Mouse (Mus musculus) monocyte, adult 5-6 weeks (primary cell): ENCODE measurements around the gene Fzr1. TPM values are rescaled to one million over a fixed set of nuclear protein-coding genes. Genes with fewer than 3 reads are reported as not detected.
A peak's percentile ranks its signal among the peaks of the same experiment; 100 is the strongest.

Source experiments
- ATAC-seq: fragments of 153-309, 156-312 bp; replicated peaks from 2 replicates; pipeline ENCODE4 v1.8.0; 2017; ENCODE audit warnings: mild to moderate bottlenecking; ENCODE audit not compliant: low TSS enrichment, insufficient number of reproducible peaks, severe bottlenecking, poor library complexity, low FRiP score
- total RNA-seq: library from RNA; stranded (forward); fragments of 200-1000, 200-491, 200-594 nt; gene quantifications from 3 replicates; pipeline ENCODE4 v1.2.3, GENCODE M21; 2017

Gene Fzr1
- total RNA-seq = 8.2 to 12.9 TPM (median 11.7 TPM) in 3 replicates

DNA sequence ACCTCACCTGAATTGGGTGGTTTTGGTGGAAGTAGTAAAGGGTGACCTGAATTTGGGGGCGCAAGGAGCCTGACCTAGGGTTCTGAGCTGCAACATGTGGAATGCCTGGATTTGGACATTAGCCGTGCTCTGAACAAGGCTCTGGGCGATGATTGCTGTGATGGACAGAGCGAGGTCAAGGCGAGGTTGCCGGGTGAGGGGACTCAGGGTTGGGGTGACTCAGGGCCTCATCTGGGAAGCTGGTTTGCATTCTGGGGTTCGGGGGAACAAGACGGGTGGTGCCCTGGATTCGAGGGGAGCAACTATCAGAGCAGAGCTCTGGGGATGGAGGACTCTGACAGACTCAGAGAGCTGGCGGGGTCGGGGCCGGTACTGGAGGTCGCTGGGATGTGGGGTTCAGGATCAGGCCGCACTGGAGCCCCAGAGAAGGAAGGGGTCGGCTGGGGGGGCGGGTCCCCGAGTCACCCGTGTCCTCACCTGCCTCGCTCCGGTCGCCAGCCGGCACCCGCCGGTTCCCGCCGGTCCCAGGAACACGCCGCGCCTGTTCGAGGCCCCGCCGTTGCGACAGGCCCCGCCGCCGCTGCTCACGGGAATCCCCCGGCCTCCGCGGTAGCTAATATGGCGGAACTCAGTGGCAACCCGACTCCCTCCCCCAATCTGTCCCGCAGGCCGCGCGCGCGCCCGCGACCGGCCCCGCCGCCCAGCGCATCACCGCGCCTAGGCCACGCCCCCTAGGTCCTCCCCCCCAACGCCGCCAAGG is at the start of gene Fzr1:
Gene Fzr1 (minus strand): TSS at position 724 of the 760 bp plus-strand sequence.
- peak; percentile 6; the same call in 1 of the 2 replicates for ATAC-seq

DNA sequence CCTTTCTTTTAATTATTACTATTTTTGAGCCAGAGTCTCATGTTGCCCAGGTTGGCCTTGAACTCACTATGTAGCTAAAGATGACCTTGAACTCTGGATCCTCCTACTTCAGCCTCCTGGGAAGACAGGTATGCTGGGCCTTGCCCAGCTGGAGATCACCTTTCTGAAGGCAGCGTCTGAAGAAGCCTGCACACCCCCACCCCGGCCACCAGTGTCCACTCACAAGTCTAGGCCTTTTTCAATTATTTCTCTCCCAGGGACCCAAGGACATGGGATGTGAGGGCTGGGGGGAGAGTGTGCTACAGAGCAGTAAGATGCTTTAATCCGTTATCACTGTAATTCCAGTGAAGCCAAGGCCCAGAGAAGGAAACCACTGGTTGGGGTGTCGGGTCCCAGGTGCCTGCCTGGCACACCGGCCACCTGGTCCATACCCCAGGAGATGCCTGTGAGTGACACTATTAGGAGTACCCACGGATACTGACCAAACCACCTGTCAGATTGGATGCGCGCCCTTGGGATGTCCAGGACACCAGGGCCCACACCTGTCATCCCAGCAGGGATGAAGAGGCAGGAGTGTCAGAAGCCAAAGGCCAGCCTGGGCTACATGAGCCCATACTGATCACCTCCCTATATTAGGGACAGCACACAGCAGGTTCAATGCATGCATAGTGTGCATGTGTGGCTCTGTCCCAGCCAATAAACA is 49.6 kb upstream of the Fzr1 start:
- no peak for ATAC-seq

DNA sequence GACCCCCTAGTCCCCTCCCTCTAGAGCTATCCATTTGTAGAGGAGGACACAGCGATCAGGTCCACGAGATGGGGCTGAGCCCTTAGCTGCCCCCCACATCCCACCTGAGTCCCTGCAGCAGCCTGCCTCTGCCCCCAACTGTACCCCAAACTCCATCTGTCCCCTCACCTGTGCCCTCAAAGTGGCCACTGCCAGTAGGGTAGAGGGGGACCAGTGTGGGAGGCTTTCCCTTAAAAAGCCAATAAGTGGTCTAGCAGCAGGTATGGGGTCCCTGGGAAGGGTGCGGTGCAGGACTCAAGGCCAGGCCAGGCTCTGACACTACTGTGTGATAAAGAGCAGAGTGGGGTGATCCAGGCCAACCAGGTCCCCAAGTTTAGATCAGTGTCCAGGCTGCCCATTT is 49.0 kb upstream of the Fzr1 start:
- no peak for ATAC-seq

DNA sequence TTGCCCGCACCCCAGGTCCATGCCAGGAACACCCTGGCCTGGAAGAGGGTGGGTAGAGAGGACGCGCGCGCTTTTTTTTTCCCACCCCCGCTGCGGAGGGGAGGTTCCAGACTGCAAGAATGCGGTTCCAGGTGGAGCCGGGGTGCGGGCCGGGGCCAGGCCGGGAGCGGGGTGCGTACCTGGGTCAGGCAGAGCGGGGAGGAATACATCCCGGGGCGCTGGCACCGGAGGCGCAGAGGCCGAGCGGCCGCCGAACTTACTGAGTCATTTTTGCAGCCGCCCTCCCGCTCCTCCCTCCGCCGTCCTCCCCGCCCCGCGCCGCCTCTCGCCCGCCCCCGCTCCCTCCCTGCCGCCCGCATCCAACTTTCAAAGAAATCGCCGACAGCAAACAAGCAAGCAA is 48.6 kb upstream of the Fzr1 start:
- ATAC-seq = no peak

DNA sequence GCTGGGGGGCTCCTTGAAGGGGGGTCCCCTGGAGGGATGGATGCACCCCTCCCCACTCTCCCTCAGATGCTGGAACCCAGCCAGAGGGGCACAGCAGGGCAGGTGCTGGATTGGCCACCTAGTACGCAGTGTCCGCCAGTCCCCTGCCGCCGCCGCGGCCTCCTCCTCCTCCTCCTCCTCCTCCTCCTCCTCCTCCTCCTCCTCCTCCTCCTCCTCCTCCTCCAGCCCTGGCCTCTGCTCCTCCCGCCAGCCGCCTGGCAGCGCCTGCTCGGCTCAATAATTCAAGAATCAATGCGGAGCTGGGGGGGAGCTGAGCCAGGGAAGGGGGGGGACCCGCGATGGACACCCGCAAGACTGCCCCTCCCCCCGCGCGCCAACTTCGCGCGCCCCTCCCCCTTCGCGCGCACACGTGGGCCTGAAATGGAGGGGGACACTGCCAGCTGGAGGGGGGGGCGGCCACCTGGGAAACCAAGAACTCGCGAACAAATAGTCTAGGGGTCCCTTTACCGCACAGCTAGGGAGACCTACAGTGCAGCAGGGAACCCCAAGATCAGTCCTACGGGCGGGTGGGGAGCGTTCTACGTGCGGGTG is 47.9 kb upstream of the Fzr1 start:
- no peak for ATAC-seq

DNA sequence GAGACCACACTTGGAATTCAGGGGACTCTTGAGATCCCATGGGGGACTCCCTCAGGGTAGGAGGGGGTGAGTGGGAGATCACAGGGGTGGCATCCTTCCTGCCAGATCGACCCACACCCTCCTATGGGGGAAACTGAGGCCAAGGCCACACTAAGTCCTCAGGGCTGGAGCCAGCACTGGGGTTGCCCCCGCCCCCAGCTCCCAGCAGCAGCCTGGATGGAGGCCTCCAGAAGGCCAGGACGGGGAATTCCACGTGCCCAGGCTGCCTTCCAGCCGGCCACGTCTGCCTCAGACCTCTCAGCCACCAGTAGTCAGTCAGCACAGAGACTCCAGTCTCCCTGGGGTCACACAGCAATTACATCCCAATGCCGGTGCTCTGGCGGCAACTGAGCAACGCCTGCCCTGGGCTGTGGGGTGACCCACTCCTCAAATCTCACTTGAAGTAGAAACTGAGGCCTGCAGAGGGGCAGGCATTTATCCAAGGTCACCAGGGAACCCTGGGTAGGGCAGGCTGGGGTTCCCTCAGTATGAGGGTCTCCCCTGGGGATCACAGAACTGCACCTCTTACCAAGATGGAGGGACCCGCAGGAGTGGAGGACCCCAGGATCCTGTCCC is 47.0 kb upstream of the Fzr1 start:
- no peak for ATAC-seq

DNA sequence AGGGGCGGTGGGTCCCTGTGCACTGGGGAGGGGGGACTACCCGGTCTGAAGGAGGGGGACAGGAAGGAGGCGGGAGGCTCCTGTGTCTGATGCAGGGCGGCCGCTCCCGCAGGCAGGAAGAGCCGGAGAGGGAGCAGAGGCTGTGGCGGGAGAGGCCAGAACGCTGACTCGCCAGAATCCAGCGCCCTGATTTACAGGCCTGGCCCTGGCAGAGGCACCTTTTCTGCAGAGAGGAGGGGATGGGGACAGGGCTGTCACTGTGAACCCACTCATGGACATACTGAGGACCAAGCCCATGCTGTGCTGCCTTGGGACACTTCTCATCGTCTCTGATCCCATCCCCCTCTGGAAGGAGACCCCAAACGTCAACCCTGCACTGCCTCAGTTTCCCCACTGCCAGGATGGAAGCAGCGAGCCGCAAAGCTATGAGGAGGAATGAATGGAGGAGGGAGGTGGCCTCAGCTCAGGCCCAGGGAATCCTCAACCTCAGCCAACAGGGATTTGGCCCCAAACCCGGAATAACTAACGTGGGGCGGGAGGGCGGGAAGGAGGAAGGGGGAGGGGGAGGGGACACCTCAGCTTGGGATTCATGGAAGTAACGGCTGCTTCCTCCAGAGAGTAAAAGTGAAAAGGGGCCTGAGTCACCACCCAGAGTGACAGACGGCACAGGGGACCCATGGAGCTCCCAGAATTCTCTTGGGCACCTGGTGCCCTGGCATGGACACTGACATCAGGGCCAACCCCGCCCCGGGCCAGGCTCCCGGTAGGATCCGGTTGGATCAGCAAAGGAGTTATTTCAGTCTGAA is 46.1 kb upstream of the Fzr1 start:
- ATAC-seq = no peak

DNA sequence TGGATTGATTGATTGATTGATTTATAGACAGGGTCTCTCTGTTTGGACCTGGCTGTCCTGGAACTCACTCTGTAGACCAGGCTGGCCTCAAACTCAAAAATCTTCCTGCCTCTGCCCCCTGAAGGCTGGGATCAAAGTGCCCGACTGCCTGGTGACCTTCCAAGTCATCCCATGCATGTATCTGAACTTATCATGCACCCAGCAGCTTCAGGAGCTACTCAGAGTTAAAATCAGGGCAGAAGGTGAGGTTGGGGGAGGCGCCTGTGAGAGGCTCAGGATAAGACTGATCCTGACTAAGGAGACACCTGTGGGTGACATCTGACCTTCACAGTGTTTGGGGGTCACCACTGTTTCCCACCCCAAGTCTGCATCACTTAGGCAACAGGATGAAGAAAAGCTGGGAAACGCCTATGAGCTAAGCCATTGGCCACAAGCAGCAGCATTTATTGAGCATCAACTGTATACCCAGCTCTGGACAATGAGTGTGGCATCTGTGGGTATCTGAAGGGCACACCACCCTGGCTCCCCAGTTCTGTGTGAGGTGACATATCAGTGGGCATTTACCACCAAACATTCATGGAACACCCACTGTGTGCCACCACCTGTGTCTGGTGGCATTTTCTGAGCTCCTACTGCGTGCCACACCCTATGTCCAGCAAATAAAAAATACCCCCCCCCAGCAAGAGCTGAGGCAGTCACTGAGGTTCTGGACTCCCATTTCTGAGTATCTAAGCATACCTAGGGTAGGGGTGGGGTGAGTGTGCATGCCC is 45.3 kb upstream of the Fzr1 start:
- no peak for ATAC-seq

DNA sequence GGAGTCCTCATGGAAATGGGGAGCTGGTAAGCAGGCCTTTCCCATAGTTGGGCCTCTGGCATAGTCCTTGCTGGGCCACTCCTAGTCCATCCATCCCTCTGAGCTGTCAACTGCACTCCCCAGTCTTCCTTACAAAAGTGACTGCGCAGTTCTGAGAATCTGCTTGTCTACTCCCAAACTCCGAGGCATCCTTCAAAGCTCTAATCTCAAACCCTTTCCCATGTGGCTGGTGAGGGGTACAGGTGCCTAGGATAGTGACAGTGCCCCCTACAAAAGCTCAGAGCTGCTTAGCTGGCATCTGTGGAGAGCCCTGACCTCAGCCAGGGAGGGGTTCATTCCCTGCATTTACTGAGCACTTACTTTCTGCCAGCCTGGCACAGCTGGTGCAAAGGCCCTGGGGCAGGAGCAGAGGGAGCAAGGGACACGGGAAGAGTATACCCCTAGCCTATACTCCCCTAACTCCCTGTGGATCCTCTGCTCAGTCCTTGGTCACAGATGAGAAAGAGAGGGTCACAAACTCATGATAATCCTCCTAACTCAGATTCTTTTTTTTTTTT is 44.4 kb upstream of the Fzr1 start:
- ATAC-seq = no peak

DNA sequence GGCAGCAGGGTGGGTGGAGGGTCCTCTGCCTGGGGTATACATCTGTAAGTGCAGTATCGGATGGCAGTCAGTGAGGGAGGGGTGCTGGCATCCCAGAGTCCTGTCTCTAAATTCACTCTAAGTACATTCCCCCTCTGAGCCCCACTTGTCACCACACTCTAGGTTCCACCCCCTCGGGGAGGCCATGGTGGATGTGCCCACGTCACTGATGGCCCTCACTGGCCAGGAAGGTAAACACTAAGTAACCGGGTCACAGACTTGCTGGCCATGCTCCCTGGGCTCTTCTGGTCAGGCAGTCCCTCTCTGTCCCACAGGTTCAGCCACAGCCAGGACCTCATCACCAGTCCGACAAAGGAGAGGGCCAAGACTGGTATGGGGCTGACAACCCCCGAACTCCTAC is 43.9 kb upstream of the Fzr1 start:
- ATAC-seq = no peak

DNA sequence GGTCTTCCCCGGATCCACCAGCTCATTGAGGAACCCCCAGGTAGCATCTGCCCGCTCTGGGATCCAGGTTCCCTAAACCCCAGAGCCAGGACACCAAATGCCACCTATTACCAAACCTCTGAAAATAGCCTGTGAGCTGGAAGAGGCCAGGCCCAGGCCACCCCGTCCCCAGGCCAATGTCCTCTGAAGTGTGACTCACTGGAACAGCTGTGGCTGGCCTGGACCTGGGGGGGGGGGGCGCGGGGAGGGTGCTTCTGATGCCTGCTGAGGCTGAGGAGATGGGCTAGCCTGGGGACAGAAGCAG is 43.4 kb upstream of the Fzr1 start:
- no peak for ATAC-seq

DNA sequence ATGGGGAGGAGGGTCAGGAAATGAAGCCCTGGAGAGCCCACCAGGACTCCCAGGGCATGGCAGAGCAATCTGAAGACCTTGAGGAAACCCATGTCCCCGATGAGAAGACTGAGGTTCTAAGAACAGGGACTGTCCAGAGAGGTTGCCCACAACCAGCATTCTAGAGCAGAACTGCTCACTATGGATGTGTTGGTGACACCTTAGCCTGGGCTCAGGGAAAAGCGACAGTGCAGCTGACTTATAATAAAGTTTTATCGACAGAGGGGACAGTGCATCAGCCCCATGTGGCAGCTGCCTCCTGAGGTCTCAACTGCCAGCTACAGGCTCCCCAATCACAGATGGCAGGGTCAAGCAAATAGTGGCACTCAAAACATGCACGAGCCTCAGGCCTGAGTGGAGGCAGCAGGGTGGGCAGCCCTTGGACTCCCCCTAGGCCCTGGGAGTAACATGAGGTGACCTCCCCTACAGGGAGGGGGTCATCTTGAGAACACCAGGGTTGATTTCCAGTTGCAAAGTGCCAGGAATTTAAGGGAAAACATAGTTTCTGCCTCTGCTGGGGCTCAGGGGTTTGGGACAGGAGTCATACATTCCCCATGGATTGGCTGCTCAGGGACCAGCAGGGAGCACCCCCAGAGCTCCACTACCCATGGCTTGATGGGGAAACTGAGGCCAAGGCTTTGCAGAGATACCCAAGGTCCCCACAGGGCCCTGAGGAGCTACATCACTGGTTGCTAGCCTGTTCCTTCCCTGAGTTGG is 42.9 kb upstream of the Fzr1 start:
- ATAC-seq = no peak

DNA sequence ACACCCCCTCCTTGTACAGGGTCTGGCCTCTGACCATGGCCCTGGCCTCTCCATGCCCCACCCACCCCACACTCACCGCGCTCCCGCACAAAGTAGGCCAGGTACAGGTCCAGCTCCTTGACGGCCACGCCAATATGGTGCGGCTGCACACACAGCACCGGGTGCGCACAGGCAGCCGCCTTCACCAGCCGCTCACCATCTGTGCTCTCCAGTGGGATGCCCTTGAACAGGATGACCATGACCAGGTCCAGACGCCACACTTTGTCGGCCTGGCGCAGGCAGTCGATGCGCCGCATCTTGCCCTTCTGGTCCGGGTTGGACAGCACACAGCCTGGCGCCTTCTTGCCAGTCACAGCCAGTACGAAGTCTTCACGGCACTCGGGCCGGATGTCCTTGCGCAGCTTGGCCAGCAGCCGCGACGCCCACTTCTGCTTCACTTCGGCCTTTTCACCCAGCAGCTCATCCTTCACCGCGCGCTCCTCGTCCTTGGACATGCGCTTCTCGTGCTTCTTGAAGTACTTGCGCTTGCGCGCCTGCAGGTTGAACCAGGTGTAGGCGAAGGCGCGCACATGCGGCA is 42.0 kb upstream of the Fzr1 start:
- no peak for ATAC-seq

DNA sequence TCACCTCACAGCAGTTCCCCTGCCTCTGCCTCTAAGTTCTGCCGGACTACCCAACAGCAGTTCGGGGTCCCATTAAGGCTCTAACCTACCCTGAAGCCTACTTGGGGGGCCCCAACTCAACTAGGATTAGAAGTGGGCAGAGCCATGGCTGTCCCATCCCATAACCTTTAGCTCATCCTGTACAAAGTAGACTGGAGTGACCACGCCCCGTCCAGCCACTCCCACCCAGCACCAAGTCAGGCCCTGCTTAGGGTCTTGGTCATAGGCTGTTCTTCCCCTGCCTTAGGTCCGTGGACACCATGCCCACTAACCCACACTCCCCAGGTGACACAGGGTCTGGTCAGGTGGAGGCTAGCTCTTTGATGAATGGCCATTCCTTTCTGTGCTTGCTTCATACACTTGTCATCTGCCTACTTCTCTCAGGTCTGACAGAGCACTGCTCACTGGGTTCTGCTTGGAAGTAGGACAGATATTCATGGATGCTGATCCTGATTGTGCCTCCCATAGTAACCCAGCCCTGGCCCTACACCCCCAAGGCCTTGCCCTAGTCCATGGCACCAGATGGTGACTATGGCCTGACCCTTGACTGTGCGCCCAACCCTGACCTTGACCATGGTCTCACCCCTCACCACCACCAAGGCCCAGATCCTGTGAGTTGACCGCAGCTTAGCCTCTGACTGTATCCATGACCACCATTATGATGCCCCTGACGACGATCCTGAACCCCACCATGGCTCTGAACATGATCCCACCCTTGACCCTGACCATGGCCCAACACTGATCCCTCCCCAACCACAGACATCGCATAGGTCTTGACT is 41.0 kb upstream of the Fzr1 start:
- ATAC-seq = no peak

DNA sequence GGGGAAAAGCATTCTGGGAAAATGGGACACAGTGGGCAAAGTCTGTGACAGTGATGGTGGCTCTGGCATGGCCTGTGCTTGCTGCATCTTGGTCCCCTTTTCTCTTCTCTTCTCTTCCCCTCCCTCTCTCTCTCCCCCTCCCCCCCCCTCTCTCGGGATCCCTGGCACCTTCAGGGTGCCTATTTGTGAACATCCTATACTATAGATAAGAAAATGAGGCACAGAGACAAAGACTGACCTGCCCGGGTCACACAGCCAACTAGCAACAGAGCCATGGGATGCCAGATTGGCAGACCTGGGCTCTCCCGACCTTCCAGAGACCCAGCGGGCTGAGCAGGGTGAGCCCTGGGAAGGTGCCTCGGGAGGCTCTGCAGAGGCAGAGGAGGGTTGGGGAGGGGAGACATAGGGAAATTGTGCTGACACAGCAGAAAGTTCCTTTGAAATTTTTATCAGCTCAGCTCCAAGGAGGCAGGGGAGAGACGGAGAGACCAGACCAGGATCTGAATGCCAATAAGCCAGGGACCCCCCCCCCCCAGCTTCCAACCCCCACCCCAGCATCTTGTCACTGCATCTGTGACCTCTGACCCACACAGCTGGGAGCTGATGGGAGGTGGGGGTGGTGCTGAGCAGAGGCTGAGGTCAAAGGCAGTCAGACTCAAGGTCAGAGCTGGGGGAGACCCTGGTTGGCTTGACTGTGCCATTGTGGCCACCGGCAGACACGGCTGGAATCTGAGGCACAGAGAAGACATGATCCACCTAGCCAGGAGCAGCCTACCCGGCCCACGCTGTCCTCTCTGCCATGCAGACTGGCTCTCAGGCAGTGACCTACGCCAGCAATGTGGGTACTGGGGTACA is 40.1 kb upstream of the Fzr1 start:
- ATAC-seq = no peak
